Mouse (Mus musculus): ENCODE results near the gene Poldip2. TPM values are rescaled to one million over a fixed set of nuclear protein-coding genes. Genes with fewer than 3 reads are reported as not detected.
A peak's percentile ranks its signal among the peaks of the same experiment; 100 is the strongest.

The Poldip2 gene
- polyA plus RNA-seq, 1 experiment from 2014 or later: 182 TPM

DNA sequence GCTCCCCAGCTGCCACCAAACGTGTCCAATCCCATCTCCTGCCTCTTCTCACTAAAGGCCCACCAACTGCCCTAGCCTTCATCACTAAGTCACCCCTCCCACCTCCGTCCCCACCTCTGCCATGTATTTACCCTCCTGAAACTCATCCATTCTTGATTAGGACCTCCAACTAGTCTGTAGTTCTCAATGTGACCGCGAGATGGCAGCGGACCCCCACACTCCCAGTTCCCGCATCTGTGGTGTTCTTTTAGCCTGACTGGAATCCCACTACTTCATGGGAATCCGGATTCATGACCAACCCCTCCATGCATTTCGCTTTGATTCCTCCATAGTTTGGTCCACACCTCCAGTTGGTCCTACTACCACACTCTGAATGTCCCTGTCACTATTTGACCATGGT lies 23.8 kb upstream of the Poldip2 start:
- H3K4me1 ChIP-seq: peaks cover 8% of the 10 kb centered on the region
- H3K27me3 ChIP-seq: peaks cover 87% of the 10 kb centered on the region
- no peak for ATAC-seq (ENCODE audit: low FRiP score, low read depth)
- no peak overlapping the region for H3K4me3 ChIP-seq
- no peak overlapping the region for H3K9ac ChIP-seq
- no peak overlapping the region for H3K4me2 ChIP-seq (replicated peaks)
- H3K27ac ChIP-seq: no peak overlapping the region
- no peaks in the 10 kb centered on the region for H3K36me3 ChIP-seq
- 2% methylated on average over 8 of the region's 8 CpGs for WGBS
- no peaks in the 10 kb centered on the region for H3K9me3 ChIP-seq

GRCm38 (mm10) chr11:78490781-78491241 lies 21.2 kb upstream of the Poldip2 start:
- no peaks in the 10 kb centered on the region for H3K9me3 ChIP-seq
- H3K27me3 ChIP-seq: peaks cover 89% of the 10 kb centered on the region
- H3K4me3 ChIP-seq: peak overlapping the region; percentile 20
- H3K4me2 ChIP-seq (replicated peaks): peak overlapping the region; percentile 58
- H3K4me1 ChIP-seq: peaks cover 8% of the 10 kb centered on the region
- H3K27ac ChIP-seq: no peak overlapping the region
- ATAC-seq (ENCODE audit: low FRiP score, low read depth): no peak
- H3K36me3 ChIP-seq: no peaks in the 10 kb centered on the region
- WGBS: 10% methylated on average over 48 of the region's 48 CpGs
- H3K9ac ChIP-seq: 0 out of 2 replicates have a peak overlapping the region, but pooled peaks have one; percentile 8

- ATAC-seq (ENCODE audit: low FRiP score, low read depth): no peak
- WGBS: 4% methylated on average over 6 of the region's 6 CpGs
- H3K27me3 ChIP-seq: peaks cover 80% of the 10 kb centered on the region
These were observed 16.1 kb upstream of the Poldip2 start for GRCm38 (mm10) chr11:78495904-78496303.

GRCm38 (mm10) chr11:78497071-78497541 lies 14.9 kb upstream of the Poldip2 start:
- Histone ChIP-seq H3K9me3 (no peaks in the 10 kb centered on the region), H3K9ac (peak overlapping the region; percentile 63), H3K27me3 (peaks cover 78% of the 10 kb centered on the region), H3K4me3 (peak overlapping the region; percentile 61), H3K4me2 (replicated peaks) (peak overlapping the region; percentile 99), H3K27ac (no peak overlapping the region), H3K4me1 (peaks cover 13% of the 10 kb centered on the region), H3K36me3 (no peaks in the 10 kb centered on the region)
- ATAC-seq (ENCODE audit: low FRiP score, low read depth): peak; percentile 57
- 1% methylated on average over 38 of the region's 44 CpGs for WGBS

More at GRCm38 (mm10) chr11:78495904-78496303, 16.1 kb upstream of the Poldip2 start:
- Histone ChIP-seq H3K36me3 (no peaks in the 10 kb centered on the region), H3K9ac (no peak overlapping the region), H3K4me2 (replicated peaks) (no peak overlapping the region), H3K4me3 (no peak overlapping the region), H3K4me1 (peaks cover 16% of the 10 kb centered on the region), H3K27ac (no peak overlapping the region), H3K9me3 (no peaks in the 10 kb centered on the region)

DNA sequence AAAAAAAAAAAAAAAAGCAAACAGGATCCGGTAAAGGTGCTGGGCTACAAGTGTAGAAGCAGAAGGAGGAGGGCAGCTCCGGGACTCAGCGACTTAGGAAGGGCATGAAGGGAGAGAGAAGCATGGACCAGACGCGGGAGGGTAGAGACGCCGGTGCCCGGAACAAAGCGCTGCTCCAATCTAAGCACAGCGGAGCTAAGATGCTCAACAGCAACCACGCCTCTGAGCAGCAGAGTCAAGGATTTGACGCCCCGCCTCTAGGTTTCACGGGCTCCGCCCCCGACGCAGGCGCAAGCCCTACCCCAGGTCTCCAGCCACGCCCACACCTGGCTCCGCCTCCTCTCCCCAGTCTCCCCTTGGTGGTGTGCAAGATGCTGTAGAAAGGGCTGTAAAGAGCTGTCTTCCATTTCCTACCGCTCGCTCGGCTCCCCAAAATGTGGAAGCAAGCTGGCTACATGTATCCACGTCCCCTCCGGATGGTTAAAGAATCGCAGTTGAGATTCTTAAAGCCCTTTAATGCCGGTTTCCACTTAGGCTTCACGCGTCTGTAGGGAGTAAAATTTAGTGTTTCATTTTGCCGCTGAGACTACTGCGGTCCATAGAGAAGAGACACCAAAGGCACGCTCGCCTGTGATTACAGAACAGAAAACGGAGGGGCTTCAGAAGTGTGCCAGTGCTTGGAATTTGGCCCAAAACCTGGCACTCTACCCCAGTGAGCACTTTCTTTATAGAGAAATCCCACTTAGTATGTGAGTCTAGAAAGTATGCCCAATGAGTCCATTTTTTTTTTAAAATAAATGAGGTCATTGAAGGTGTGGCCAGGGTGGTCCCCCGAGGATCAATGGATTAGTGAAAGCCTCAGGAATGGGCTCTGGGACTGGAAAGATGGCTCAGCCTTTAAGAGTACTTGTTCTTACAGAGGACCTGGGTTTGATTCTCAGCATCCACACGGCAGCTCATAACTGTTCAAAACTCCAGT lies 14.2 kb upstream of the Poldip2 start, which contains the start of gene Sarm1:
Gene Sarm1, minus strand, starts transcription at position 211 of the 979 bp plus-strand sequence.
- H3K36me3 ChIP-seq: no peaks in the 10 kb centered on the region
- peaks cover 73% of the 10 kb centered on the region for H3K27me3 ChIP-seq
- peak within 1 kb of the TSS; percentile 99 for H3K4me2 ChIP-seq (replicated peaks)
- peaks cover 13% of the 10 kb centered on the region for H3K4me1 ChIP-seq
- no peaks in the 10 kb centered on the region for H3K9me3 ChIP-seq
- peak within 1 kb of the TSS; percentile 61 for H3K4me3 ChIP-seq
- peak within 1 kb of the TSS; percentile 63 for H3K9ac ChIP-seq
- peak; percentile 97 for ATAC-seq (ENCODE audit: low FRiP score, low read depth)
- 4% methylated on average over 36 of the region's 36 CpGs for WGBS
- H3K27ac ChIP-seq: no peak within 1 kb of the TSS; the same call in 1 of the 2 replicates

GRCm38 (mm10) chr11:78499004-78499403 lies 13.0 kb upstream of the Poldip2 start, which contains the start of gene Vtn:
Gene Vtn (plus strand): TSS chr11:78499091.
- Histone ChIP-seq H3K4me3 (peak within 1 kb of the TSS; percentile 61), H3K4me2 (replicated peaks) (peak within 1 kb of the TSS; percentile 99), H3K36me3 (no peaks in the 10 kb centered on the region), H3K9ac (peak within 1 kb of the TSS; percentile 63), H3K27me3 (peaks cover 69% of the 10 kb centered on the region), H3K9me3 (no peaks in the 10 kb centered on the region), H3K27ac (no peak within 1 kb of the TSS; the same call in 1 of the 2 replicates), H3K4me1 (peaks cover 13% of the 10 kb centered on the region)
- no peak for ATAC-seq (ENCODE audit: low FRiP score, low read depth)
- WGBS: 66% methylated on average over 7 of the region's 7 CpGs

DNA sequence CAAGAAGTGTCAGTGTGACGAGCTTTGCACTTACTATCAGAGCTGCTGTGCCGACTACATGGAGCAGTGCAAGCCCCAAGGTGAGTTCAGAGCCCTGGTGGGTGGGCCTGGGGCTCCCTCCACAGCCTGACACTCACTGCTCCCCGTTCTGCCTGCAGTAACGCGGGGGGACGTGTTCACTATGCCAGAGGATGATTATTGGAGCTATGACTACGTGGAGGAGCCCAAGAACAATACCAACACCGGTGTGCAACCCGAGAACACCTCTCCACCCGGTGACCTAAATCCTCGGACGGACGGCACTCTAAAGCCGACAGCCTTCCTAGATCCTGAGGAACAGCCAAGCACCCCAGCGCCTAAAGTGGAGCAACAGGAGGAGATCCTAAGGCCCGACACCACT lies 12.4 kb upstream of the Poldip2 start:
- no peak overlapping the region for H3K4me2 ChIP-seq (replicated peaks)
- H3K9ac ChIP-seq: no peak overlapping the region
- peaks cover 63% of the 10 kb centered on the region for H3K27me3 ChIP-seq
- H3K27ac ChIP-seq: no peak overlapping the region
- no peaks in the 10 kb centered on the region for H3K36me3 ChIP-seq
- H3K4me1 ChIP-seq: peaks cover 13% of the 10 kb centered on the region
- 54% methylated on average over 16 of the region's 16 CpGs for WGBS
- no peak overlapping the region for H3K4me3 ChIP-seq
- H3K9me3 ChIP-seq: no peaks in the 10 kb centered on the region
- ATAC-seq (ENCODE audit: low FRiP score, low read depth): no peak

GRCm38 (mm10) chr11:78500623-78501202 lies 11.3 kb upstream of the Poldip2 start:
- Histone ChIP-seq H3K4me1 (peaks cover 13% of the 10 kb centered on the region), H3K27ac (no peak overlapping the region), H3K4me2 (replicated peaks) (no peak overlapping the region), H3K9me3 (no peaks in the 10 kb centered on the region), H3K9ac (no peak overlapping the region), H3K4me3 (no peak overlapping the region), H3K27me3 (peaks cover 52% of the 10 kb centered on the region), H3K36me3 (peaks cover 4% of the 10 kb centered on the region; the same call in 1 of the 2 replicates)
- ATAC-seq (ENCODE audit: low FRiP score, low read depth): no peak
- WGBS: 82% methylated on average over 9 of the region's 9 CpGs

DNA sequence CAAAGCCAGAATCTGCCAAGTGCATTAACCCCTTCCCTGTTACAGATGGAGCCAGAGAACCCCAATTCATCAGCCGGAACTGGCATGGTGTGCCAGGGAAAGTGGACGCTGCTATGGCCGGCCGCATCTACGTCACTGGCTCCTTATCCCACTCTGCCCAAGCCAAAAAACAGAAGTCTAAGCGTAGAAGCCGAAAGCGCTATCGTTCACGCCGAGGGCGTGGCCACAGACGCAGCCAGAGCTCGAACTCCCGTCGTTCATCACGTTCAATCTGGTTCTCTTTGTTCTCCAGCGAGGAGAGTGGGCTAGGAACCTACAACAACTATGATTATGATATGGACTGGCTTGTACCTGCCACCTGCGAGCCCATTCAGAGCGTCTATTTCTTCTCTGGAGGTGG lies 10.5 kb upstream of the Poldip2 start:
- H3K4me2 ChIP-seq (replicated peaks): no peak overlapping the region
- no peak overlapping the region for H3K4me3 ChIP-seq
- peaks cover 13% of the 10 kb centered on the region for H3K4me1 ChIP-seq
- WGBS: 79% methylated on average over 20 of the region's 20 CpGs
- ATAC-seq (ENCODE audit: low FRiP score, low read depth): no peak
- peaks cover 44% of the 10 kb centered on the region for H3K27me3 ChIP-seq
- H3K36me3 ChIP-seq: peaks cover 12% of the 10 kb centered on the region
- no peak overlapping the region for H3K27ac ChIP-seq
- H3K9me3 ChIP-seq: no peaks in the 10 kb centered on the region
- H3K9ac ChIP-seq: no peak overlapping the region

GRCm38 (mm10) chr11:78502909-78503650 lies 8.9 kb upstream of the Poldip2 start, which contains the start of gene Sebox:
Gene Sebox (plus strand): TSS chr11:78503447.
- H3K4me1 ChIP-seq: peaks cover 3% of the 10 kb centered on the region
- ATAC-seq (ENCODE audit: low FRiP score, low read depth): no peak
- no peak within 1 kb of the TSS; the same call in 1 of the 2 replicates for H3K9ac ChIP-seq
- WGBS: 70% methylated on average over 7 of the region's 7 CpGs
- no peak within 1 kb of the TSS for H3K27ac ChIP-seq
- peaks cover 37% of the 10 kb centered on the region for H3K27me3 ChIP-seq
- H3K4me2 ChIP-seq (replicated peaks): no peak within 1 kb of the TSS
- H3K4me3 ChIP-seq: no peak within 1 kb of the TSS
- peaks cover 28% of the 10 kb centered on the region for H3K36me3 ChIP-seq
- no peaks in the 10 kb centered on the region for H3K9me3 ChIP-seq

- 77% methylated on average over 3 of the region's 3 CpGs for WGBS
- ATAC-seq (ENCODE audit: low FRiP score, low read depth): no peak
- H3K4me3 ChIP-seq: no peak overlapping the region
- peaks cover 42% of the 10 kb centered on the region for H3K36me3 ChIP-seq
- H3K9me3 ChIP-seq: no peaks in the 10 kb centered on the region
- no peak overlapping the region for H3K4me2 ChIP-seq (replicated peaks)
- no peak overlapping the region for H3K9ac ChIP-seq
- H3K27ac ChIP-seq: no peak overlapping the region
- no peaks in the 10 kb centered on the region for H3K4me1 ChIP-seq
- peaks cover 15% of the 10 kb centered on the region for H3K27me3 ChIP-seq
These were observed 6.6 kb upstream of the Poldip2 start for GRCm38 (mm10) chr11:78505430-78505829.

Data from limb, embryonic 13.5 days (tissue).